Mouse (Mus musculus) ovary, adult 18-20 months (tissue): Measurements from ENCODE around the gene 9930111J21Rik1.
"Not testable (repeated sequence)": the region's sequence is repeated elsewhere in the genome, so short reads cannot be mapped to it uniquely, and the experiment has no call there.

Experiments used
- DNase-seq: peaks from one replicate; pipeline ENCODE4 v3.0.0; 2022; ENCODE audit warnings: low spot score, mixed read lengths

Gene 9930111J21Rik1

DNA sequence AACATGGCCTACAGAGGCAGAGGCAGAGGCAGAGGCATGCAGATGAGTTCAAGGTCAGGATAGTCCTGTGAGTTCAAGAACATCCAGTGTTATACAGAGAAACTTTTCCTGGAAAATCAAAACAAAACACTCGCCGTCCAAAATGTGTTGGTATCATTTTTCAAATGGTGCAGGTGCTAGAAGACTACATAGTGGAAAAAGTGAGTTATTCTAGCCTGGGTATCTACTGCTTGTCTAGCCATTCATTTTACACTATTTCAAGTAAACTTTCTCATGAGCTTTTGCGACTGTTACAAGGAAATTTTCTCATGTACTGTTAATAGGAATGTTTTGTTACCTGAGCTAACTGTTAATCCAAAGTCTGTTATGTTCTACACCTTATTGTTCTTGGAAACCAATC, 60.8 kb downstream of the 9930111J21Rik1 start:
- no peak for DNase-seq

GRCm38 (mm10) chr11:48913611-48914010, 65.6 kb downstream of the 9930111J21Rik1 start:
- no peak for DNase-seq

DNA sequence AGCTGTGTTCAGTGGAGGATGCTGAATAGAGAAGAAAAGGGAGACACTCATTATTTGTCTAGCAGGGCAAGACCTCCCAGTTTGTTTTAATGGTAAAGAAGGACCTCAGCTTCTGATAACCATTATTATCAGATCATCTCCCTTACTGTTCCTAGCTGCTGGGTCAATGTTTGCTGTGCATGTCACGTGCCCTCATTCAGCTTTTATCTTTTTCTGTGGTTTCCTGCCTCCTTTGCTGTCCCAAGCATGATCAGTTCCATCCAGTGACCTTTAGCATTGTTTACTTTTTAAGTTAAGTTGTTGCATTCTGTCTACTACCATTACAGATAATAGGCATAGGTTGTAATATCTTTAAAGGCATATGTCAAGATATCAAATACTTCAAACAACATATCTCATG, 70.7 kb downstream of the 9930111J21Rik1 start:
- no peak for DNase-seq

DNA sequence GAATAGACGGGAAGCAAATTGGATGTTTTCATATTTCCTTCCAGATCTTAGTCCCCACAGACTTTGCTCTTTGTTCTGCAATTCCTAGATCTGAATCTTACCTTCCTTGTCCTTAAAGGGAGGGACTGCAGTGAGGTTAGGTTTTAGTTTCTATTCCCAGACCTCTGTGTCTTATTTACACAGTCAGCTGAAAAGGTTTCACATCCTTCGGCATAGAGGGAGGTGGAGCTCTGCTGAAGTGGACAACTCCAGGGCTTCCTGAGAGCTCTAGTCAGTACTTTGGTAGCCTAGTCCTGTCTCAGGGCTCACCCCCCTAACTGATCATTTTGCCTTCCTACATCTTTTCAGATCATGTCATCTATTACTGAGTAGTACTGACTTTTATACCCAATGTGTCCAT, 77.2 kb downstream of the 9930111J21Rik1 start, which contains the start of gene Gm5431:
Gene Gm5431, minus strand, starts transcription at position 194 of the 400 bp plus-strand sequence.
- no peak for DNase-seq

DNA sequence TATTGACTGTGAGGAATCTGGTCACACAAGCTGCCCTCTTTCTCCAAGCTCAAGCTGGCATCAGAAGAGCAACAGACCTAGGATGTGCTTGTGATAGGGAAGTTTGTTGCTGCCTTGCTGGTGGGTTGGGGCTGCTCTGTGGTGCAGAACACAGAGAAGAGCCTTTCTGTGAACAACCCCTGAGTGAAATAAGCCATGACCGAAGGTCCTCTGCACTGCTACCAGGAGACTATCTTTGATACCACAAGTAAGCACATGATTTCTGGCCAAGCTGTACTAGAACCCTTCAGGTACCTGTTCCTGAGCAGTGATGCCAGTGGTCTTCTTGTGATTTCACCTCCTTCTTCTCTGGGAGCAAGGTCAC, 77.6 kb downstream of the 9930111J21Rik1 start:
- DNase-seq: not testable (repeated sequence)

DNA sequence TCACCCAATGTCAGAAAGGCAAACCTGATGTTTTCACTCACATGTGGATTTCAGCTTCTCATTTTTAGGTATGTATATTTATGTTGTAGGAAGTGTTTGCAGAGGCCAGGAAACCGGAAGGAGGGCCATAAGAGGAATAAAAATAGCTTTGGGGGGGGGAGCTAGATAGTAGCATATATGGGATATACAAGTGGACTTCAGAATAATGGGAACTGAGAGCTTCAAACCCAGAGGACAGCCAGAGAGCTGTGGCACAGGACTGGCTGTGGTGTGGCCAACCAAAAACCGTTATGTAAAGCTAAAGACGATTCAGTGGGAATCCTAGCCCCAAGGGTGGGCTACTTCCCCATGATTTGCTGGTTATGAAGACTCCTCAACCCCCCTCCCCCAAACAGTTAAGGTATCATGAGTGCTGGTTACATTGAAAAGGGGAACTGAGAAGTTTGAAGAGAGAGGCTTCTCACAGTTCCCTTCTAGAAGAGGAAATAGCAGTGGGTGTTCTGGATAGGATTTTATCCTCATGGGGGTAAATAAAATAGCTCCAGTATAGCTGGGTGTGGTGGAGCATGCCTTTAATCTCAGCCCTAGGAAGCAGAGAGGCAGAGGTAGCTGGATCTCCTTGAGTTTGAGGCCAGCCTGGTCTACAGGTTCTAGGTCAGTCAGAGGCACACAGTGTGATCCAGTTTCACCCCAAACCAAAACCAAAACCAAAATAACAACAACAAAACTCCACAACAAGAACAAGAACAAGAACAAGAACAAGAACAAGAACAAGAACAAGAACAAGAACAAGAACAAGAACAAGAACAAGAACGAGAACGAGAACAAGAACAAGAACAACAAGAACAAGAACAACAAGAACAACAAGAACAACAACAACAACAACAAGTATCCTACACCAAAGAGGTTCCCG, 78.3 kb downstream of the 9930111J21Rik1 start:
- DNase-seq: not testable (repeated sequence)

DNA sequence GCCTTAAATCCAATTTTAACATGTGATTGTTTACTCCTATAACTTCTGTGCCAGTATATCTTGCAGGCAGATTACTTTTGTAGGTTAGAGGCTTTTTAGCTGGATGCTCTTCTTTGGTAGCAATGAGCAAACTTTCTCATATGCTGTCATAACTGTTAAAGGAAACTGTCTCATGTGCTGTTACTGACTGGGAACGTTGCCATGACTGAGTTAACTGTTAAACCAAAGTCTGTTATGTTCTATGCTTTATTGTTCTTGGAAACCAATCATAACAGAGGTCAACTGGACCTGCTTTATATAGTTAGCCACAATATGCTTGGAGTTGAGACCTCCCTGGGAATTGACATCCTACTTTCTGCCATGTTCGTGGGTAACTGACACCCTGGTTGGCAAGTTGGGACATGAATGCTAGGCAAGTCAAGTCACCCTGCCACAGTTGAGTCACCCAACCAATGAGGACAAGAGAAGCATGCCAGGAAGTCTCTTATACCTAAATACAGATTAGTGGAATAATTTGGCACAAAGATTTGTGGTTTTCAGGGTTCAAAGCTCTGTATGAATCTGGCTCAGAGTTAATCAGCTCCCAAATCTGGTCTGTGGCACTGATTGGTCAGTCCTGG, 80.3 kb downstream of the 9930111J21Rik1 start:
- DNase-seq: no peak
